Mouse (Mus musculus) CH12.LX (cell line): ENCODE measurements around the gene Mid2.

Experiments
- CTCF ChIP-seq, 2 experiments: IDR thresholded peaks in 1 of 2; conservative IDR thresholded peaks in 1 of 2; 2 replicates each; pipeline ENCODE4 v1.5.1; 2011 to 2012; ENCODE audit warnings: low read depth in 2 of 2, low read length in 2 of 2, improper control_type of control experiment in 1 of 2, inconsistent platforms in 1 of 2, mild to moderate bottlenecking in 1 of 2, moderate library complexity in 1 of 2
- HCFC1 ChIP-seq: IDR thresholded peaks from 2 replicates; pipeline ENCODE4 v1.6.1; 2012; ENCODE audit warnings: low read depth, mild to moderate bottlenecking, inconsistent platforms, low read length, improper control_type of control experiment
- KAT2A ChIP-seq: IDR thresholded peaks from 2 replicates; pipeline ENCODE4 v1.6.1; 2012; ENCODE audit warnings: low read length, improper control_type of control experiment, inconsistent platforms; ENCODE audit not compliant: insufficient replicate concordance
- MAFK ChIP-seq: IDR thresholded peaks from 2 replicates; pipeline ENCODE4 v1.6.1; 2011; ENCODE audit warnings: low read length, improper control_type of control experiment; ENCODE audit not compliant: insufficient replicate concordance
- MXI1 ChIP-seq: IDR thresholded peaks from 2 replicates; pipeline ENCODE4 v1.6.1; 2011; ENCODE audit warnings: mild to moderate bottlenecking, low read depth, low read length, improper control_type of control experiment
- PAX5 ChIP-seq: IDR thresholded peaks from 2 replicates; pipeline ENCODE4 v1.6.1; 2012; ENCODE audit warnings: low read length, inconsistent platforms, mixed read lengths
- POLR2A ChIP-seq: IDR thresholded peaks from 2 replicates; pipeline ENCODE4 v1.6.1; 2011; ENCODE audit warnings: low read depth, mild to moderate bottlenecking, improper control_type of control experiment, low read length
- POLR2AphosphoS2 ChIP-seq: IDR thresholded peaks from 2 replicates; pipeline ENCODE4 v1.6.1; 2011; ENCODE audit warnings: low read depth, low read length, improper control_type of control experiment
- RAD21 ChIP-seq: IDR thresholded peaks from 2 replicates; pipeline ENCODE4 v1.6.1; 2011; ENCODE audit warnings: low read depth, mild to moderate bottlenecking, low read length, improper control_type of control experiment, moderate library complexity
- SIN3A ChIP-seq: IDR thresholded peaks from 2 replicates; pipeline ENCODE4 v1.6.1; 2012; ENCODE audit warnings: low read length, improper control_type of control experiment, inconsistent platforms
- SMC3 ChIP-seq: IDR thresholded peaks from 2 replicates; pipeline ENCODE4 v1.6.1; 2011; ENCODE audit warnings: low read depth, low read length, improper control_type of control experiment
- TBP ChIP-seq: conservative IDR thresholded peaks from 2 replicates; pipeline ENCODE4 v1.6.1; 2011; ENCODE audit warnings: low read depth, low read length, improper control_type of control experiment
- TCF12 ChIP-seq: IDR thresholded peaks from 2 replicates; pipeline ENCODE4 v1.6.1; 2014; ENCODE audit warnings: low read depth, mild to moderate bottlenecking, inconsistent platforms, low read length, improper control_type of control experiment
- USF2 ChIP-seq: conservative IDR thresholded peaks from 2 replicates; pipeline ENCODE4 v1.6.1; 2011; ENCODE audit warnings: low read depth, low read length, improper control_type of control experiment

GRCm38 (mm10) chrX:140660731-140661130, 3.7 kb upstream of the Mid2 start:
- no peak for TF ChIP-seq PAX5
- no peak for TF ChIP-seq TCF12
- no peak for TF ChIP-seq MXI1
- TF ChIP-seq POLR2AphosphoS2, result no peak
- TF ChIP-seq CTCF (conservative IDR thresholded peaks at IDR 0.05 in 1 of 2, IDR thresholded peaks at IDR 0.05 in 1 of 2; ENCODE audit: low read depth in 2 of 2, low read length in 2 of 2), result no peak
- TF ChIP-seq USF2, result no peak
- no peak for TF ChIP-seq POLR2A
- TF ChIP-seq SMC3, result no peak
- TF ChIP-seq KAT2A, result no peak
- TF ChIP-seq HCFC1, result no peak
- TF ChIP-seq RAD21, result no peak
- no peak for TF ChIP-seq SIN3A
- no peak for TF ChIP-seq TBP
- no peak for TF ChIP-seq MAFK
